Mouse (Mus musculus): ENCODE measurements at regions not wholly inside any gene's neighbourhood (a gene's known extent, or its start where the extent isn't known, plus 50 kb on each side); places are given as distances from the start of the nearest gene placed in this dataset.

GRCm38 (mm10) chr7:145082917-145083752, 124.8 kb downstream of the 1810010D01Rik start:
- Histone ChIP-seq H3K27ac (replicated peaks; ENCODE audit: low read depth, low read length) (no peak overlapping the region), H3K27me3 (ENCODE audit: control insufficient read depth, insufficient read depth, low read length) (no peaks in the 10 kb centered on the region), H3K36me3 (replicated peaks; ENCODE audit: control insufficient read depth, insufficient read depth, low read depth, low read length) (no peaks in the 10 kb centered on the region), H3K9me3 (replicated peaks; ENCODE audit: control insufficient read depth, low read length) (no peaks in the 10 kb centered on the region), H3K4me1 (ENCODE audit: control insufficient read depth, insufficient read depth, low read length) (no peaks in the 10 kb centered on the region), H3K9ac (replicated peaks; ENCODE audit: low read length) (no peak overlapping the region), H3K4me3 (ENCODE audit: low read depth, low read length) (no peak overlapping the region), H3K4me2 (ENCODE audit: low read depth, low read length) (no peak overlapping the region)
- DNase-seq (ENCODE audit: low spot score), result no peak
- 78% methylated on average over 9 of the region's 9 CpGs for WGBS
- ATAC-seq (replicated peaks; ENCODE audit: insufficient number of reproducible peaks, low FRiP score, low TSS enrichment, low read depth), result no peak

GRCm38 (mm10) chr7:145071996-145072790, 132.5 kb upstream of the Ccnd1 start:
- 81% methylated on average over 5 of the region's 5 CpGs for WGBS
- Histone ChIP-seq H3K4me3 (ENCODE audit: low read depth, low read length) (no peak overlapping the region), H3K36me3 (replicated peaks; ENCODE audit: control insufficient read depth, insufficient read depth, low read depth, low read length) (no peaks in the 10 kb centered on the region), H3K4me1 (ENCODE audit: control insufficient read depth, insufficient read depth, low read length) (no peaks in the 10 kb centered on the region), H3K4me2 (ENCODE audit: low read depth, low read length) (no peak overlapping the region), H3K9me3 (replicated peaks; ENCODE audit: control insufficient read depth, low read length) (no peaks in the 10 kb centered on the region), H3K9ac (replicated peaks; ENCODE audit: low read length) (no peak overlapping the region), H3K27me3 (ENCODE audit: control insufficient read depth, insufficient read depth, low read length) (no peaks in the 10 kb centered on the region), H3K27ac (replicated peaks; ENCODE audit: low read depth, low read length) (no peak overlapping the region)
- ATAC-seq (replicated peaks; ENCODE audit: insufficient number of reproducible peaks, low FRiP score, low TSS enrichment, low read depth), result no peak
- DNase-seq (ENCODE audit: low spot score), result no peak

- H3K4me2 ChIP-seq (ENCODE audit: low read depth, low read length), result no peak overlapping the region
- H3K4me3 ChIP-seq (ENCODE audit: low read depth, low read length), result no peak overlapping the region
- no peaks in the 10 kb centered on the region for H3K27me3 ChIP-seq (ENCODE audit: control insufficient read depth, insufficient read depth, low read length)
- DNase-seq (ENCODE audit: low spot score) (no peak), ATAC-seq (replicated peaks; ENCODE audit: insufficient number of reproducible peaks, low FRiP score, low TSS enrichment, low read depth) (no peak)
- no peaks in the 10 kb centered on the region for H3K4me1 ChIP-seq (ENCODE audit: control insufficient read depth, insufficient read depth, low read length)
- H3K9me3 ChIP-seq (replicated peaks; ENCODE audit: control insufficient read depth, low read length), result no peaks in the 10 kb centered on the region
- 72% methylated on average over 2 of the region's 2 CpGs for WGBS
- H3K9ac ChIP-seq (replicated peaks; ENCODE audit: low read length), result no peak overlapping the region
- no peaks in the 10 kb centered on the region for H3K36me3 ChIP-seq (replicated peaks; ENCODE audit: control insufficient read depth, insufficient read depth, low read depth, low read length)
- no peak overlapping the region for H3K27ac ChIP-seq (replicated peaks; ENCODE audit: low read depth, low read length)
Observed at GRCm38 (mm10) chr7:145071533-145071932, 131.8 kb upstream of the Ccnd1 start.

GRCm38 (mm10) chr7:145067366-145067765, 127.6 kb upstream of the Ccnd1 start:
- 56% methylated on average over 3 of the region's 3 CpGs for WGBS
- Histone ChIP-seq H3K36me3 (replicated peaks; ENCODE audit: control insufficient read depth, insufficient read depth, low read depth, low read length) (no peaks in the 10 kb centered on the region), H3K4me1 (ENCODE audit: control insufficient read depth, insufficient read depth, low read length) (no peaks in the 10 kb centered on the region), H3K9ac (replicated peaks; ENCODE audit: low read length) (0 out of 2 replicates have a peak overlapping the region, but pooled peaks have one; percentile 6), H3K27me3 (ENCODE audit: control insufficient read depth, insufficient read depth, low read length) (no peaks in the 10 kb centered on the region), H3K9me3 (replicated peaks; ENCODE audit: control insufficient read depth, low read length) (no peaks in the 10 kb centered on the region), H3K4me3 (ENCODE audit: low read depth, low read length) (no peak overlapping the region), H3K27ac (replicated peaks; ENCODE audit: low read depth, low read length) (no peak overlapping the region), H3K4me2 (ENCODE audit: low read depth, low read length) (no peak overlapping the region)
- DNase-seq (ENCODE audit: low spot score) (no peak), ATAC-seq (replicated peaks; ENCODE audit: insufficient number of reproducible peaks, low FRiP score, low TSS enrichment, low read depth) (no peak)

- Histone ChIP-seq H3K36me3 (replicated peaks; ENCODE audit: control insufficient read depth, insufficient read depth, low read depth, low read length) (no peaks in the 10 kb centered on the region), H3K27me3 (ENCODE audit: control insufficient read depth, insufficient read depth, low read length) (no peaks in the 10 kb centered on the region), H3K9ac (replicated peaks; ENCODE audit: low read length) (no peak overlapping the region), H3K4me3 (ENCODE audit: low read depth, low read length) (no peak overlapping the region), H3K4me1 (ENCODE audit: control insufficient read depth, insufficient read depth, low read length) (no peaks in the 10 kb centered on the region), H3K4me2 (ENCODE audit: low read depth, low read length) (no peak overlapping the region), H3K9me3 (replicated peaks; ENCODE audit: control insufficient read depth, low read length) (no peaks in the 10 kb centered on the region), H3K27ac (replicated peaks; ENCODE audit: low read depth, low read length) (no peak overlapping the region)
- ATAC-seq (replicated peaks; ENCODE audit: insufficient number of reproducible peaks, low FRiP score, low TSS enrichment, low read depth) (no peak), DNase-seq (ENCODE audit: low spot score) (peak; percentile 17)
- 53% methylated on average over 7 of the region's 7 CpGs for WGBS
Observed at GRCm38 (mm10) chr7:145056320-145056719, 116.6 kb upstream of the Ccnd1 start.

GRCm38 (mm10) chr7:145051616-145052015, 111.9 kb upstream of the Ccnd1 start:
- H3K27ac ChIP-seq (replicated peaks; ENCODE audit: low read depth, low read length), result no peak overlapping the region
- no peak overlapping the region for H3K9ac ChIP-seq (replicated peaks; ENCODE audit: low read length)
- ATAC-seq (replicated peaks; ENCODE audit: insufficient number of reproducible peaks, low FRiP score, low TSS enrichment, low read depth) (no peak), DNase-seq (ENCODE audit: low spot score) (no peak)
- no peaks in the 10 kb centered on the region for H3K36me3 ChIP-seq (replicated peaks; ENCODE audit: control insufficient read depth, insufficient read depth, low read depth, low read length)
- H3K4me1 ChIP-seq (ENCODE audit: control insufficient read depth, insufficient read depth, low read length), result no peaks in the 10 kb centered on the region
- no peak overlapping the region for H3K4me3 ChIP-seq (ENCODE audit: low read depth, low read length)
- no peak overlapping the region for H3K4me2 ChIP-seq (ENCODE audit: low read depth, low read length)
- H3K9me3 ChIP-seq (replicated peaks; ENCODE audit: control insufficient read depth, low read length), result no peaks in the 10 kb centered on the region
- H3K27me3 ChIP-seq (ENCODE audit: control insufficient read depth, insufficient read depth, low read length), result no peaks in the 10 kb centered on the region

- 88% methylated on average over 3 of the region's 3 CpGs for WGBS
- H3K9me3 ChIP-seq (replicated peaks; ENCODE audit: control insufficient read depth, low read length), result no peaks in the 10 kb centered on the region
- ATAC-seq (replicated peaks; ENCODE audit: insufficient number of reproducible peaks, low FRiP score, low TSS enrichment, low read depth), result no peak
Observed at GRCm38 (mm10) chr7:145050729-145051128, 111.0 kb upstream of the Ccnd1 start.

GRCm38 (mm10) chr7:145048481-145048877, 108.8 kb upstream of the Ccnd1 start:
- no peaks in the 10 kb centered on the region for H3K36me3 ChIP-seq (replicated peaks; ENCODE audit: control insufficient read depth, insufficient read depth, low read depth, low read length)
- H3K9me3 ChIP-seq (replicated peaks; ENCODE audit: control insufficient read depth, low read length), result no peaks in the 10 kb centered on the region
- H3K4me1 ChIP-seq (ENCODE audit: control insufficient read depth, insufficient read depth, low read length), result no peaks in the 10 kb centered on the region
- DNase-seq (ENCODE audit: low spot score) (no peak), ATAC-seq (replicated peaks; ENCODE audit: insufficient number of reproducible peaks, low FRiP score, low TSS enrichment, low read depth) (no peak)
- no peak overlapping the region for H3K4me3 ChIP-seq (ENCODE audit: low read depth, low read length)
- H3K9ac ChIP-seq (replicated peaks; ENCODE audit: low read length), result no peak overlapping the region
- no peak overlapping the region for H3K4me2 ChIP-seq (ENCODE audit: low read depth, low read length)
- no peaks in the 10 kb centered on the region for H3K27me3 ChIP-seq (ENCODE audit: control insufficient read depth, insufficient read depth, low read length)
- no peak overlapping the region for H3K27ac ChIP-seq (replicated peaks; ENCODE audit: low read depth, low read length)
- WGBS, result 84% methylated on average over 5 of the region's 5 CpGs

More at GRCm38 (mm10) chr7:145050729-145051128, 111.0 kb upstream of the Ccnd1 start:
- Histone ChIP-seq H3K4me3 (ENCODE audit: low read depth, low read length) (no peak overlapping the region), H3K36me3 (replicated peaks; ENCODE audit: control insufficient read depth, insufficient read depth, low read depth, low read length) (no peaks in the 10 kb centered on the region), H3K27me3 (ENCODE audit: control insufficient read depth, insufficient read depth, low read length) (no peaks in the 10 kb centered on the region), H3K4me2 (ENCODE audit: low read depth, low read length) (no peak overlapping the region), H3K27ac (replicated peaks; ENCODE audit: low read depth, low read length) (no peak overlapping the region), H3K9ac (replicated peaks; ENCODE audit: low read length) (no peak overlapping the region), H3K4me1 (ENCODE audit: control insufficient read depth, insufficient read depth, low read length) (no peaks in the 10 kb centered on the region)
- no peak for DNase-seq (ENCODE audit: low spot score)
